Mouse (Mus musculus) CD4-positive, CD25-positive, alpha-beta regulatory T cell, adult 4 months (primary cell): Measurements from ENCODE around the gene Ovol2. TPM values are rescaled to one million over a fixed set of nuclear protein-coding genes. Genes with fewer than 3 reads are reported as not detected.
"Not testable (repeated sequence)": the region's sequence is repeated elsewhere in the genome, so short reads cannot be mapped to it uniquely, and the experiment has no call there.

Source experiments
- ATAC-seq: one replicate; pipeline ENCODE4 v1.8.0; 2017
- polyA plus RNA-seq, 2 experiments: library from polyadenylated mRNA; unstranded; fragments of 100-300 nt; shearing (Covaris generic); gene quantifications; one replicate each; pipeline ENCODE4 v1.2.1; 2017

Gene Ovol2
- polyA plus RNA-seq: not detected

DNA sequence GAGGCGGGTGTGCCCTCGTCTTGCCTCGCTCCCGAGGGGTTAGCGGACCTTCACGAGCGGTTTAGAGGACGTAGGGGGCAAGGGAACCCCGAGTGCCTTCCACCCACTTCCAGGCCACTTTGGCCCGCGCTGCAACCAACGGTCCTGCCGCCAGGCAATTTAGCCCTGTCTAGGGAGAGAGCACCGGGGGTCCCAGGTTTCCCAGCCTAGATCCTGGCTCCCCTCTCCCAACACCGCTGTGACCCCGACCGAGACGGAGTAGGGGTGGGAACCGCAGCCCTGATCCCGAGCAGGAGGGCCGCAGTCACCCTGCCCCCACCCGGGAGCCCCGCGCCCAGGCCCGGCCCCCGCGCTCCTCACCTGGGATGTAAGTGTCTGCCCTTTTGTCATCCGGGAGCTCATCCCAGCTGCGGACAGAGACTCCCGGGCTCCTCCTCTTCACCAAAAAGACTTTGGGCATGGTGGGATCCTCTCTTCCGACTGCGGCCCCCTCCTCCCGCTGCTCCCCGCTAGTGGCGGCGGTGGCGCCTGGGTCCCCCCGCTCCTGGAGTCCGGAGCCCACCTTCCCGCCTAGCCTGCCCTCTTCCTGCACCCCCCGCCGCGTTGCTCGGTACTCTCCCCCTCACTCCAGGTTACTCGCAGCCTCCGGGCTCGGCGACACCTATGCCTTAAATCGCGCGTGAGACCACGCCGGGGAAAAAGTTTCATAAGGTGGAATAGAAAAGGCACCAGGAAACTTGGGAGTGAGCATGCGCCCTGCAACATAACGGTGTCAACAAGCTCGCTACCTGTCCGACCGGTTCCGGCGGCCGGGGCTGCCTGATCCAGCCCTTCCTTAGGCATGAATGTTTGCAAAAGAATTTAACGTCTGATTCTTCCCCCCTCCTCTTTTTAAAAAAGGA, at the start of gene Ovol2:
Gene Ovol2, minus strand, starts transcription at position 746 of the 902 bp plus-strand sequence.
- ATAC-seq: no peak

DNA sequence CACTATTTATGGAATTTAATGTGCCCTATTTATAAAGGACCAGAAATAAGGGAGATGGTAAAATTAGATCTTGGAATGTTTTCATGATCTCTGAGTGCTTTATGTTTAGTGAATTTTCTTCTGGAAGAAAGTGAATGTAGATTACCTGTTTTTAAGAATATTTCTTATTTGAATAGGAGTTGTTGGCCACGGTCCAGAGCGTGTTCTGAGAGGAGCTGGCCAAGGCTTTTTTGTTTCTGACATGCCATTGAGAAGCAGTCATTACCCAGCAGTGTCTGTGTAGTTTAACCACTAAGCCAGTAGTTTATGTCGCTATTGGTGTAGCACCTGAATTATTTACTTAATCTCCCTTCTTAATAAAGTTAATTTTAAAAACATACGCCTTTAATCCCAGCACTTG, 49.8 kb upstream of the Ovol2 start:
- ATAC-seq: no peak

DNA sequence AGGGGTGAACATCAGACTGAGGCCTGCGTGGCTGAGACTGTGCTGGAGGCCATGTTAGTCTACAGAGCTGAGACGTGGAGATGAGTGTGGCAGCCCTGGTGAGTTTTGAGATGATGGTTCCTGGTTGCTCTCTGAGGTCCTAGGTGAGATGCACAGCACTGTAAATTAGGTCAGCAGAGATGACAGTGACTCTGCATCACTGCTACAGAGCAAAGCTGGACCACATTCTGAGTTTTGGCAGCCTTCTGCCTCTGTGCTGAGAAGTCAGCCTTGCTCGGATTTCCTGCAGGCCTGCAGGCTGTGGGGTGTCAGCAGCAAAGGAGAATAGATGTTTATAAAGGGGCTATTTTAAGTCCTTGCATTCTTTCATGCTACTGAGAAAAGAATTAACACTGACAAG, 49.3 kb upstream of the Ovol2 start:
- ATAC-seq: no peak

- ATAC-seq: no peak
These were observed 43.2 kb upstream of the Ovol2 start for GRCm38 (mm10) chr2:144375063-144375703.

DNA sequence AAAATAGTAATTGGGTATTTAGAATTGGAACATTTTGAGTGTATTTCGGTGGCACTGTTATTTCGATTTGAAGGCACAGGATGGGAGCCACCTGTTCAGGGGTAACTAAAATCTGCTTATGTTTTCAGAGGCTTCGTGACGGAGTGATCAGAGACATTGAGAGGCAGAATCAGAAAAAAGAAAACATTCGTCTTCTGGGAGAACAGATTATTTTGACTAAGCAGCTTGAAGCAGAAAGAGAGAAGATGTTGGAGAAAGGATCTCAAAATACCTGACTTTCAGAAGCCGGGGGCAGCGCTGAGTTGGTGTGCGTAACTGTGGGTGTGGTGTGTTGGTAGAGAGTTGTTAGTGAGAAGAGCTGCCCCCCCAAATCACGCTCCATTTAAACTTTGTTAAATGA, 41.1 kb upstream of the Ovol2 start:
- no peak for ATAC-seq

DNA sequence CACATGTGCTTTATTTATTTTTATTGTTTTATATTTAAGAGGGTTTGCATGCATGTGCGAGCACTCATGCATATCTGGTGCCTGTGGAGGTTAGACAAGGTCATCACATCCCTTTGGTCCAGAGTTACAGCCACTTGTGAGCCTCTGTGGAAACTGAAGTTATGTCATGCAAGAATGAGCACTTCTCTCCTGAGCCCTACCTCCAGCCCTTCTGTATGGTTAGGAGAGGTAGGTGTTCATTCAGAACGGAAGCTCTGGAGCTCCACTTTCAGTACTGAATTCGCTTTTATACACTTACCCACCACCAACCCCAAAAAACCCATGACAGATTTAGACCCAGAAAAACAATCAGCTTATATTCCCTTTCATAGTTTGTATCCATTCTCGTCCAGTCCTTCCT, 39.6 kb upstream of the Ovol2 start:
- no peak for ATAC-seq

GRCm38 (mm10) chr2:144369511-144369910, 37.6 kb upstream of the Ovol2 start:
- peak; percentile 10 for ATAC-seq

DNA sequence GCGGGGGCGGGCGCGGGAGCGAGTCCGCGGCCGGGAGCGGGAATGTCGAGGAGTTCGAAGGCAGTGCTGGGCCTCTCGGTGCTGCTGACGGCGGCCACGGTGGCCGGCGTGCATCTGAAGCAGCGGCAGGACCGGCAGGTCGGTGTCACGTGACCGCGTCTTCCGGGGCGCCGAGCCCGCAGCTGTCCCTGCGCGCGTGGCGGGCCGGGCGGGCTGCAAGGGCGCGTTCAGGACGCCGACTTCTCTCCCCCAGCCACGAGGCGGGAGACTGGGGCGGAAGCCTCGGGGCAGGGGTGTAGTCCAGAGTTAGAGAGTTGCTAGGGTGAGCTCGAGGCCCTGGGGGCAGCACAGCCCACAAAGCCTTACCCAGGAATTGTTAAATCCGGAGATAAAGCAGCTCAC, 37.1 kb upstream of the Ovol2 start:
- ATAC-seq: peak; percentile 76

GRCm38 (mm10) chr2:144368400-144369019, 36.6 kb upstream of the Ovol2 start, which contains the start of the genes Kat14 and Pet117:
Gene Kat14, plus strand, starts transcription at chr2:144368983.
Gene Pet117, plus strand, starts transcription at chr2:144368996.
- ATAC-seq: peak; percentile 93

- no peak for ATAC-seq
These were observed 20.9 kb upstream of the Ovol2 start for GRCm38 (mm10) chr2:144352843-144353242.

GRCm38 (mm10) chr2:144348525-144348924, 16.6 kb upstream of the Ovol2 start:
- ATAC-seq: no peak

DNA sequence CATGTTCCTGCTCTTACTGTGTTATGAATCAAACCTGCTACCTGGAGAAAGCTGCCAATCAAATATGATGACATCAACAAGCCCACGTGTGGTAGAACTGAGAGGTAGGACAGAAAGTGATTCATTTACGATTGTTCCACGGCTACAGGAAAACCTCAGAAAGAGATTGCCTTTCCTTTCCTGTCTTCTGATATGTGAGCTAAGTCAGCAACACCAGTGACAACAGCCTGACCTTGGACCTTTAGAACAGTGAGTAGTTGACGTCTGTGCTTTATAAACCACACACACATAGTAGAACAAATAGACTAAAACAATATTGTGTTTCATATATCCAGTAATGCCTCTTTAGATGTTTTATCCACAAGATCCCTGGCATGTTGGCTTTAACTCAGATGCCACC, 11.2 kb upstream of the Ovol2 start:
- ATAC-seq: no peak

GRCm38 (mm10) chr2:144338149-144338548, 6.2 kb upstream of the Ovol2 start:
- not testable (repeated sequence) for ATAC-seq

DNA sequence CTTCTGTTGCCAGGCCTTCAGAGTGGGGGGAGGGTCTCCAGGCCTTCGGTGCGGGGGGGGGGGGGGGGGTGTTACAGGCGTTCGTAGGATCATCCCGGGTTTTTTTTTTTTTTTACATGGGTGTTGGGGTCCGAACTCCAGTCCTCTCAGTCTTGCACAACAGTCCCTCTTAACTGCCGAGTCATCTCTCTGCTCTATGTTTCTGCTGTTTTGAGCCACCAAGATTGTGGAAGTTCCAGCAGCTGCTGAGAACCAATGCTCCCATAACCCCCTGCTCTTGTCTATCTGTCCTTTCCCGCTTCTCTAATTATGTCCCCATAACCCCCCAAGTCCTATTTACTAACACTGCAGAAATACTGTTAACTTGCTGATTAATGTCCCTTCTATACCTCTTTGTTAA, 5.8 kb upstream of the Ovol2 start:
- ATAC-seq: no peak

GRCm38 (mm10) chr2:144337230-144337629, 5.3 kb upstream of the Ovol2 start:
- no peak for ATAC-seq

- ATAC-seq: no peak
These were observed 1.3 kb upstream of the Ovol2 start for GRCm38 (mm10) chr2:144333138-144333842.

DNA sequence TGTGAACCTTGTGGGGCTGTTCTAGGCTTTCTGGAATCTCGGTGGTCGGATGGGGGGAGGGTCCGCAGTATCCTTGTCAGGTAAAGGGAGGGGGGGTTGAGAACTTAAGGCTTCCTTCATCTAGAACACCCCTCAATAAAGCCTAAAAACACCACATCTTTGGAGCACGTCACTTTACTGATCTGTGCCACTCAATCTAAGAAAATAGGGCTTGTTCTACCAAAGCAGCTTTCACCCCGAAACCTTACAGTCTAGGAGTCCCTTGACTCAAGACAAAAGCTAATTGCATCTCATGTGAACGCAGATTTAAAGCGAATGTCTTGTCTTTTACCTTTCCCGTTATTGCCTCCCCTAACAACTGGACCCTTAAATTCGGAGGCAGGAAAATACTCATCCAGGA, 540 bp upstream of the Ovol2 start:
- no peak for ATAC-seq

- ATAC-seq: no peak
These were observed 980 bp downstream of the Ovol2 start for GRCm38 (mm10) chr2:144330960-144331371.

DNA sequence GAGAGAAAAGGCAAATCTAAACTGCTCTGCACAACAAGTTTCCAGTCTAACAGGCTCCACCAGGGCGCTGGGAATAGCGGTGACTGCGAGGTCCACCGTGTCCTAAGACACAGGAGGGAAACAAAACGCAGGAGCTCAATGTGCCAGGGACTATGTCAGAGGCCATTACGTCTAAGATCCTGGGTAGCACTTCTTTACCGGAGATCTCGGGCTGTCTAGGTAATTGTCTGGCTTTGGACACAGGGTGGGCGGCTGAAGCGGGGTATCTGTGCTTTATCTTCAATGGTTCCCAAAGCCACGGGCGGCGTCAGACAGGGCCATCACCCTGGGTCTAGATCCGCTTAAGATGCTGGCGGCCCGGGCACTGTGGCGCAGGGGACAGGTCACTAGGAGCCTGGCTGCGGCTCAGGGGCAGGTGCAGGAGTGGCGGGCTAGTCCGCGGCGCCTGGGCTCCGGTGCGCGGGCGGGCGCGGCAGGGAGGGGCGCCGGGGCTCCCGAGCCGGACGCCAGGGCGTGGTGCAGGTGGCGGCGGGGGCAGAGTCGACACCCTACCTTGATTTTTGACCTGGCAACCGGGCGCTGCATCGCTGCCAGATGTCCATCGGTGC, 1.5 kb downstream of the Ovol2 start:
- ATAC-seq: no peak

DNA sequence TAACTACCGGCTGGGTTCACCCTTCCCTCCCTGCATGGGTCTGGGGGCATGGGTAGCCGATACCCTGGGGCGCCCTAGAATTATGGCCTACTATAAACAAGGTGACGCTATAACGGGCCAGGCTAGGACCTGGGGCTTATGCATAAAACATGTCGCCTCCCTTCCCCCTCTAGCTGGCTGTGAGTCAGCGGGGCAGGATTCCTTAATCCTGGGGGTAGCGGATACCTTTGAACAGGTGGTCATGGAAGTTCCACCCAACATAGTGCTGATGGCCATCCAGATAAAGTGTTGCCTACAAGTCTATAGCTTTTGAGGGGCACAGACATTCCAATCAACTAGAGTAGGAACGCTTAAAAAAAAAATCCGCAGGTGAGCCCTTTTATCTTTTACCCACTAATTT, 2.0 kb downstream of the Ovol2 start:
- no peak for ATAC-seq

DNA sequence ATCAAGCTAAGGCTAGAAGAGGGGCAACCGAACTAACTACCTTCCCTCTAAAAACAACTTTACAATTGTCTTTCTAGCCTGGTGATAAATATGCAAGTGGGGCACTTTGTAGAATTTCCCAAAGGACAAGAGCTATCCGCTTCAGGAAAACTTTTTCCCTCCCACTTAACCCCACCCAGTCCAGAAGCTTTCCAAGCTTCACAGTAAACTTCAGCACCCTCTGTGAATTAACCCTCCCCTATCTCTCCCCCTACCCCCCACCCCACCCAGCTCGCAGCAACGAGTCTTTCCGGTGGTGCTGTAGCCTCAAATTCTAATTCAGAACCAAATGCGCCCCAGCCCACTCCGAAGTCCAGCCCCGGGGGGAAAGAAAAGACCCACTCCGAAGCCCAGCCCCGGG, 2.5 kb downstream of the Ovol2 start:
- ATAC-seq: no peak

- no peak for ATAC-seq
These were observed 7.7 kb downstream of the Ovol2 start for GRCm38 (mm10) chr2:144324218-144324617.
